Mouse (Mus musculus): ENCODE data around the gene Hmgb4. TPM values are rescaled to one million over a fixed set of nuclear protein-coding genes. Genes with fewer than 3 reads are reported as not detected.

Gene Hmgb4
- polyA plus RNA-seq, 1 experiment from 2014 or later: not detected

GRCm38 (mm10) chr4:128241075-128241853 lies 19.5 kb downstream of the Hmgb4 start:
- ATAC-seq (ENCODE audit: insufficient read depth, low FRiP score): no peak
- no peaks in the 10 kb centered on the region for H3K9me3 ChIP-seq (replicated peaks; ENCODE audit: control insufficient read depth, low read length)

GRCm38 (mm10) chr4:128239113-128239512 lies 21.6 kb downstream of the Hmgb4 start:
- ATAC-seq (ENCODE audit: insufficient read depth, low FRiP score): no peak
- Histone ChIP-seq H3K36me3 (ENCODE audit: control insufficient read depth, insufficient read depth, low read length) (no peaks in the 10 kb centered on the region), H3K9ac (ENCODE audit: low read length) (no peak overlapping the region)

More at GRCm38 (mm10) chr4:128241075-128241853, 19.5 kb downstream of the Hmgb4 start:
- WGBS: 44% methylated on average over 19 of the region's 19 CpGs
- Histone ChIP-seq H3K36me3 (ENCODE audit: control insufficient read depth, insufficient read depth, low read length) (no peaks in the 10 kb centered on the region), H3K4me1 (ENCODE audit: control insufficient read depth, insufficient read depth, low read length) (no peaks in the 10 kb centered on the region), H3K27me3 (ENCODE audit: control insufficient read depth, insufficient read depth, low read length) (no peaks in the 10 kb centered on the region), H3K9ac (ENCODE audit: low read length) (no peak overlapping the region), H3K27ac (ENCODE audit: low read length) (no peak overlapping the region), H3K4me3 (replicated peaks; ENCODE audit: low read length) (no peak overlapping the region), H3K4me2 (ENCODE audit: low read depth, low read length) (no peak overlapping the region)

GRCm38 (mm10) chr4:128233458-128233857 lies 27.3 kb downstream of the Hmgb4 start:
- Histone ChIP-seq H3K9ac (ENCODE audit: low read length) (no peak overlapping the region), H3K9me3 (replicated peaks; ENCODE audit: control insufficient read depth, low read length) (no peaks in the 10 kb centered on the region), H3K4me2 (ENCODE audit: low read depth, low read length) (no peak overlapping the region), H3K4me1 (ENCODE audit: control insufficient read depth, insufficient read depth, low read length) (no peaks in the 10 kb centered on the region), H3K36me3 (ENCODE audit: control insufficient read depth, insufficient read depth, low read length) (no peaks in the 10 kb centered on the region), H3K27ac (ENCODE audit: low read length) (no peak overlapping the region), H3K4me3 (replicated peaks; ENCODE audit: low read length) (no peak overlapping the region), H3K27me3 (ENCODE audit: control insufficient read depth, insufficient read depth, low read length) (no peaks in the 10 kb centered on the region)
- ATAC-seq (ENCODE audit: insufficient read depth, low FRiP score): no peak
- WGBS: 78% methylated on average over 13 of the region's 13 CpGs

More at GRCm38 (mm10) chr4:128239113-128239512, 21.6 kb downstream of the Hmgb4 start:
- no peaks in the 10 kb centered on the region for H3K27me3 ChIP-seq (ENCODE audit: control insufficient read depth, insufficient read depth, low read length)
- WGBS: 59% methylated on average over 1 of the region's 1 CpGs
- H3K4me1 ChIP-seq (ENCODE audit: control insufficient read depth, insufficient read depth, low read length): no peaks in the 10 kb centered on the region
- no peak overlapping the region for H3K4me3 ChIP-seq (replicated peaks; ENCODE audit: low read length)
- H3K27ac ChIP-seq (ENCODE audit: low read length): no peak overlapping the region
- H3K4me2 ChIP-seq (ENCODE audit: low read depth, low read length): no peak overlapping the region
- no peaks in the 10 kb centered on the region for H3K9me3 ChIP-seq (replicated peaks; ENCODE audit: control insufficient read depth, low read length)

GRCm38 (mm10) chr4:128227377-128228316 lies 33.1 kb downstream of the Hmgb4 start:
- WGBS: 49% methylated on average over 13 of the region's 13 CpGs
- Histone ChIP-seq H3K4me2 (ENCODE audit: low read depth, low read length) (no peak overlapping the region), H3K4me1 (ENCODE audit: control insufficient read depth, insufficient read depth, low read length) (no peaks in the 10 kb centered on the region), H3K27me3 (ENCODE audit: control insufficient read depth, insufficient read depth, low read length) (no peaks in the 10 kb centered on the region), H3K9ac (ENCODE audit: low read length) (no peak overlapping the region), H3K4me3 (replicated peaks; ENCODE audit: low read length) (no peak overlapping the region), H3K9me3 (replicated peaks; ENCODE audit: control insufficient read depth, low read length) (no peaks in the 10 kb centered on the region), H3K27ac (ENCODE audit: low read length) (no peak overlapping the region), H3K36me3 (ENCODE audit: control insufficient read depth, insufficient read depth, low read length) (no peaks in the 10 kb centered on the region)
- ATAC-seq (ENCODE audit: insufficient read depth, low FRiP score): no peak

- Histone ChIP-seq H3K27ac (ENCODE audit: low read length) (no peak overlapping the region), H3K36me3 (ENCODE audit: control insufficient read depth, insufficient read depth, low read length) (no peaks in the 10 kb centered on the region), H3K27me3 (ENCODE audit: control insufficient read depth, insufficient read depth, low read length) (no peaks in the 10 kb centered on the region), H3K4me1 (ENCODE audit: control insufficient read depth, insufficient read depth, low read length) (no peaks in the 10 kb centered on the region), H3K9ac (ENCODE audit: low read length) (no peak overlapping the region), H3K4me2 (ENCODE audit: low read depth, low read length) (no peak overlapping the region), H3K9me3 (replicated peaks; ENCODE audit: control insufficient read depth, low read length) (no peaks in the 10 kb centered on the region), H3K4me3 (replicated peaks; ENCODE audit: low read length) (no peak overlapping the region)
- ATAC-seq (ENCODE audit: insufficient read depth, low FRiP score): no peak
- WGBS: 53% methylated on average over 6 of the region's 6 CpGs
Measured at GRCm38 (mm10) chr4:128224453-128224852, 36.3 kb downstream of the Hmgb4 start.

- Histone ChIP-seq H3K27me3 (ENCODE audit: control insufficient read depth, insufficient read depth, low read length) (no peaks in the 10 kb centered on the region), H3K4me3 (replicated peaks; ENCODE audit: low read length) (no peak overlapping the region), H3K9ac (ENCODE audit: low read length) (no peak overlapping the region), H3K36me3 (ENCODE audit: control insufficient read depth, insufficient read depth, low read length) (no peaks in the 10 kb centered on the region), H3K4me2 (ENCODE audit: low read depth, low read length) (no peak overlapping the region), H3K27ac (ENCODE audit: low read length) (no peak overlapping the region), H3K9me3 (replicated peaks; ENCODE audit: control insufficient read depth, low read length) (no peaks in the 10 kb centered on the region), H3K4me1 (ENCODE audit: control insufficient read depth, insufficient read depth, low read length) (no peaks in the 10 kb centered on the region)
- 70% methylated on average over 13 of the region's 13 CpGs for WGBS
- ATAC-seq (ENCODE audit: insufficient read depth, low FRiP score): no peak
Measured at GRCm38 (mm10) chr4:128217991-128218595, 42.7 kb downstream of the Hmgb4 start.
